Mouse (Mus musculus): Measurements from ENCODE around the gene Zfp335. TPM values are rescaled to one million over a fixed set of nuclear protein-coding genes. Genes with fewer than 3 reads are reported as not detected.
"Not testable (repeated sequence)": the region's sequence is repeated elsewhere in the genome, so short reads cannot be mapped to it uniquely, and the experiment has no call there.

The Zfp335 gene
- polyA plus RNA-seq, 1 experiment from 2014 or later: 13.1 TPM

GRCm38 (mm10) chr2:164890411-164891049 is 21.0 kb downstream of the Zfp335 start:
- Histone ChIP-seq H3K4me2 (no peak overlapping the region), H3K4me1 (replicated peaks) (peaks cover 5% of the 10 kb centered on the region), H3K4me3 (no peak overlapping the region), H3K36me3 (peaks cover 100% of the 10 kb centered on the region), H3K27me3 (no peaks in the 10 kb centered on the region), H3K9me3 (no peaks in the 10 kb centered on the region), H3K27ac (no peak overlapping the region), H3K9ac (no peak overlapping the region)
- WGBS: 93% methylated on average over 24 of the region's 24 CpGs
- ATAC-seq (ENCODE audit: low FRiP score): no peak

- whole genome bisulfite sequencing: 87% methylated on average over 2 of the region's 2 CpGs
- Histone ChIP-seq H3K9me3 (no peaks in the 10 kb centered on the region), H3K36me3 (peaks cover 100% of the 10 kb centered on the region), H3K9ac (no peak overlapping the region), H3K27ac (no peak overlapping the region), H3K4me2 (no peak overlapping the region), H3K4me1 (replicated peaks) (peaks cover 5% of the 10 kb centered on the region), H3K27me3 (no peaks in the 10 kb centered on the region), H3K4me3 (no peak overlapping the region)
- no peak for ATAC-seq (ENCODE audit: low FRiP score)
Measured at GRCm38 (mm10) chr2:164889960-164890359, 21.6 kb downstream of the Zfp335 start.

DNA sequence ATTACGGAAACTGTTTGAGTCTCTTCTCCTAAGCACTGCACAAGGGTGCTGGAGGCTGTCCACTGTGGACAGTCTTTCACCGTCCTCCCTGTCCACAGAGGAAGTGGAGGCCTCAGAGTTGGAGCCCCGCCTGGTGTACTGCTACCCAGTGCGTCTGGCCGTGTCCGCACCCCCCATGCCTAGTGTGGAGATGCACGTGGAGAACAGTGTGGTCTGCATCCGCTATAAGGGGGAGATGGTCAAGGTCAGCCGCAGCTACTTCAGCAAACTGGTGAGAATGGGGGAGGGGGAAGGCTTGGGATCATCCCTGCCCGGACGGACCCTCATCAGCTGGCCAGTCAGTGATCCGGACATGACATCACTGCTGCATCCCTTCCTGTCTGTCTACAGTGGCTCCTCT is 22.6 kb downstream of the Zfp335 start:
- 89% methylated on average over 12 of the region's 12 CpGs for WGBS
- Histone ChIP-seq H3K9ac (no peak overlapping the region), H3K4me3 (no peak overlapping the region), H3K27ac (no peak overlapping the region), H3K4me2 (no peak overlapping the region), H3K27me3 (no peaks in the 10 kb centered on the region), H3K9me3 (no peaks in the 10 kb centered on the region), H3K4me1 (replicated peaks) (peaks cover 5% of the 10 kb centered on the region), H3K36me3 (peaks cover 99% of the 10 kb centered on the region)
- ATAC-seq (ENCODE audit: low FRiP score): no peak

DNA sequence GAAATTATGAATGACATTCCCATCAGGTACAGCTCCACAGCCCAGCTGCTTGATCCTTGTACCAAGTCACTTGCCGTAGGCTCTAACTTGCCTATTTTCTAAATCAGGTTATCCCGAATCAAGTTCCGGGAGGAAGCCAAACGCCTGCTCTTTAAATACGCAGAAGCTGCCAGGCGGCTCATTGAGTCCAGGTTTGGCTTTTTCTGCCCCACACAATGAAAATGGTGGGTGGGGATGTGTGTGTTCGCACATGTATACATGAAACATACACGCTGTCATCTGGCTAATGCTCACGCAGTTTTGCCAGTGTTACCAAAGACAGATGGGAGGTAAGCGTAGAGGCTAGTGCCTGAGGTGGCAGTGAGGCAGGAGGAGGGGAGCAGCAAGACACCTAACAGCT is 24.9 kb downstream of the Zfp335 start:
- H3K4me3 ChIP-seq: no peak overlapping the region
- H3K4me1 ChIP-seq (replicated peaks): peaks cover 12% of the 10 kb centered on the region
- 0 out of 2 replicates have a peak overlapping the region, but pooled peaks have one; percentile 26 for H3K27ac ChIP-seq
- H3K36me3 ChIP-seq: peaks cover 84% of the 10 kb centered on the region
- no peak overlapping the region for H3K4me2 ChIP-seq
- WGBS: 86% methylated on average over 10 of the region's 10 CpGs
- no peaks in the 10 kb centered on the region for H3K9me3 ChIP-seq
- no peaks in the 10 kb centered on the region for H3K27me3 ChIP-seq
- H3K9ac ChIP-seq: 0 out of 2 replicates have a peak overlapping the region, but pooled peaks have one; percentile 19
- no peak for ATAC-seq (ENCODE audit: low FRiP score)

DNA sequence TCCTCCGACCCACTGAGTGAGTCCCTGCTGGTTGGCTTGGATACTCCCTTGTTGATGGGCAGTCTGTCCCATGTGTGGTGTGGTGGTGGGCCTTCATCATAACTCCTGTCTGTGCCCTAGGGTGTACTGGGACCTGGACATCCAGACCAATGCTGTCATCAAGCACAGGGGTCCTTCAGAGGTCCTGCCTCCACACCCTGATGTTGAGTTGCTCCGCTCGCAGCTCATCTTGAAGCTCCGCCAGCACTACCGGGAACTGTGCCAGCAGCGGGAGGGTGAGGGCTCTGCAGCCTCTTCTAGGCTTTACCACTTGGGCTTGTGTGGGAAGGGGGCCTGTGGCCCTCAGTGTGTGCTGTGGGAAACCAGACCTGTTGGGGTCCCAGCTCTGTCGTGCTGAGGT is 25.8 kb downstream of the Zfp335 start:
- H3K27ac ChIP-seq: peak overlapping the region; percentile 26; the same call in 1 of the 2 replicates

GRCm38 (mm10) chr2:164882619-164883018 is 28.9 kb downstream of the Zfp335 start:
- H3K36me3 ChIP-seq: peaks cover 44% of the 10 kb centered on the region
- H3K4me1 ChIP-seq (replicated peaks): peaks cover 32% of the 10 kb centered on the region
- no peaks in the 10 kb centered on the region for H3K27me3 ChIP-seq
- no peaks in the 10 kb centered on the region for H3K9me3 ChIP-seq
- no peak overlapping the region for H3K4me3 ChIP-seq
- peak overlapping the region; percentile 61; the same call in 1 of the 2 replicates for H3K27ac ChIP-seq
- no peak for ATAC-seq (ENCODE audit: low FRiP score)
- WGBS: 28% methylated on average over 9 of the region's 9 CpGs
- H3K9ac ChIP-seq: no peak overlapping the region
- H3K4me2 ChIP-seq: no peak overlapping the region

More for the DNA sequence above, 25.8 kb downstream of the Zfp335 start:
- WGBS: 67% methylated on average over 7 of the region's 7 CpGs
- Histone ChIP-seq H3K4me3 (no peak overlapping the region), H3K4me2 (no peak overlapping the region), H3K36me3 (peaks cover 76% of the 10 kb centered on the region), H3K27me3 (no peaks in the 10 kb centered on the region), H3K9ac (peak overlapping the region; percentile 29; the same call in 1 of the 2 replicates), H3K9me3 (no peaks in the 10 kb centered on the region), H3K4me1 (replicated peaks) (peaks cover 15% of the 10 kb centered on the region)
- ATAC-seq (ENCODE audit: low FRiP score): no peak

DNA sequence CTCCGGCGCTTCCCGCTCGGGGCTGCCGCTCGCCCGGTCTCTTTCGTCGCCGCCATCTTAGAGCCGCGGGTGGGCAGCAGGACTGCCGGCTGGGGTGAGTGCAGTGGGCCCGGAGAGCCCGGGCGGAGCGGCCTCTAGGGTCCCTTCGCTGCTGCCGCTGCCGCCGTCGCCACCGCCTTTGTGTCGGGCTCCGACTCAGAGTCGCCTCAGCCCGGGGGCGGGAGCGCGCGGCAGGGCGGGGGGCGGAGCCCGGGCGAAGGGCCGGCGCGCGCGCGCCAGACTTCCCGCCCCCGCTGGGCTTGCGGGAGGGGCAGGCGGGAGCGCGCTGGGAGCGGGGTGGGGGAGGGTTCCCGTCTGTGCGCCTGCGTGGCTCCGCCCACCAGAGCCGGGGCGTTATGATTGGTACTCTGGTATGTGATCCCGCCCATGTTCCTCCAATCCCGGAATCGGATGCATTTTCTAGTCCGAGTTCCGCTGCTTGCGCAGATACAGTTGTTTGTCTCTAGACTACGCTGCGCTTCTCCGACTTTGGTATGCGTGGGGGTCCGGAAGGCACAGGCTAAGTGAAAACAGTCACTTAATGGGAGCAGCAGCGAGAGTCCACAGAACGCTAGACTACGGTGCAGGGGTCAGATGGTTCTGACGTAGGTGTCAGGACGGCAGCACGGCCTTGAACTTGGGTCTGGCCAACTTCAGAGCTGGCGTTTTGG is 31.8 kb downstream of the Zfp335 start:
- no peaks in the 10 kb centered on the region for H3K9me3 ChIP-seq
- peaks cover 34% of the 10 kb centered on the region for H3K4me1 ChIP-seq (replicated peaks)
- H3K27me3 ChIP-seq: no peaks in the 10 kb centered on the region
- under 1% methylated on average over 61 of the region's 72 CpGs for WGBS
- peak overlapping the region; percentile 100 for H3K27ac ChIP-seq
- peaks cover 15% of the 10 kb centered on the region for H3K36me3 ChIP-seq
- H3K9ac ChIP-seq: peak overlapping the region; percentile 100
- peak overlapping the region; percentile 81 for H3K4me3 ChIP-seq
- peak; percentile 89 for ATAC-seq (ENCODE audit: low FRiP score)
- peak overlapping the region; percentile 98 for H3K4me2 ChIP-seq

- H3K36me3 ChIP-seq: peaks cover 11% of the 10 kb centered on the region
- no peaks in the 10 kb centered on the region for H3K9me3 ChIP-seq
- peak within 1 kb of the TSS; percentile 100 for H3K9ac ChIP-seq
- under 1% methylated on average over 34 of the region's 40 CpGs for WGBS
- H3K4me1 ChIP-seq (replicated peaks): peaks cover 37% of the 10 kb centered on the region
- ATAC-seq (ENCODE audit: low FRiP score): peak; percentile 87
- H3K27me3 ChIP-seq: no peaks in the 10 kb centered on the region
- peak within 1 kb of the TSS; percentile 81 for H3K4me3 ChIP-seq
- peak within 1 kb of the TSS; percentile 100 for H3K27ac ChIP-seq
- peak within 1 kb of the TSS; percentile 98 for H3K4me2 ChIP-seq
Measured at GRCm38 (mm10) chr2:164879228-164879567, 32.4 kb downstream of the Zfp335 start, which contains the start of gene Pcif1. Pcif1 (plus strand) TSS chr2:164879304.

GRCm38 (mm10) chr2:164878509-164879227 is 32.9 kb downstream of the Zfp335 start:
- Histone ChIP-seq H3K27ac (peak overlapping the region; percentile 100), H3K9me3 (no peaks in the 10 kb centered on the region), H3K4me3 (peak overlapping the region; percentile 81), H3K27me3 (no peaks in the 10 kb centered on the region), H3K9ac (peak overlapping the region; percentile 100), H3K36me3 (peaks cover 6% of the 10 kb centered on the region), H3K4me2 (peak overlapping the region; percentile 98), H3K4me1 (replicated peaks) (peaks cover 39% of the 10 kb centered on the region)
- 1% methylated on average over 28 of the region's 28 CpGs for WGBS
- ATAC-seq (ENCODE audit: low FRiP score): peak; percentile 68

DNA sequence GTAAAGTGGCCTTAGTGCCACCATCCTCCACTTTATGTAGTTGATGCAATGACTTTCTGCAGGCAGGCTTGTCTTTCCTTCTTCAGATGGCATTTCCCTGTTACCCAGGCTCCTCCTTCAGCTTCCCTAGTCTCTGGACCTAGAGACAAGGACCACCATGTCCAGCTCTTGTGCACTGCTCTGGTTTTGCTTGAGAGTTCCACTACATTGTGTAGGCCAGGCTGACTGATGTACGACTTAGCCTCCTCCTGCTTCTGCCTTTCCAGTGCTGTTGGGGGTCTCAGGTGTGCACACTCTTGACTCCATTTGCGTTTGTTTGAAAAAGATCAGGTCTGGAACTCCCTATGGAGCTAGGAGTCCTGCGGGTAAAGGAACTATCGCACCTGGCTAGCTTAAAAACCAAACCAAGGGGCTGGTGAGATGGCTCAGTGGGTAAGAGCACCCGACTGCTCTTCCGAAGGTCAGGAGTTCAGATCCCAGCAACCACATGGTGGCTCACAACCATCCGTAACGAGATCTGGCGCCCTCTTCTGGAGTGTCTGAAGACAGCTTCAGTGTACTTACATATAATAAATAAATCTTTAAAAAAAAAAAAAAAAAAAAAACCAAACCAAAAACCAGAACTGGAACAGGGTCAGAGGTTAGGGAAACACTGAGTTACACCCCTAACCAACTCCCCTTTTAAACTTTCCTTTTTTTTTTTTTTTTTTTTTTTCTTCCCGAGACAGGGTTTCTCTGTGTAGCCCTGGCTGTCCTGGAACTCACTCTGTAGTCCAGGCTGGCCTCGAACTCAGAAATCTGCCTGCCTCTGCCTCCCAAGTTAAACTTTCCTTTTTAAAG is 34.0 kb downstream of the Zfp335 start:
- H3K9ac ChIP-seq; H3K36me3 ChIP-seq; ATAC-seq (ENCODE audit: low FRiP score); H3K27me3 ChIP-seq; H3K9me3 ChIP-seq: not testable (repeated sequence)
- Histone ChIP-seq H3K4me2 (peak overlapping the region; percentile 98), H3K27ac (peak overlapping the region; percentile 100; the same call in 1 of the 2 replicates), H3K4me3 (peak overlapping the region; percentile 81), H3K4me1 (replicated peaks) (peaks cover 34% of the 10 kb centered on the region)
- 72% methylated on average over 11 of the region's 11 CpGs for WGBS

- H3K4me3 ChIP-seq; ATAC-seq (ENCODE audit: low FRiP score); H3K27me3 ChIP-seq; H3K9me3 ChIP-seq; H3K27ac ChIP-seq; H3K9ac ChIP-seq; H3K36me3 ChIP-seq; H3K4me2 ChIP-seq: not testable (repeated sequence)
- WGBS: 46% methylated on average over 2 of the region's 2 CpGs
- peaks cover 27% of the 10 kb centered on the region for H3K4me1 ChIP-seq (replicated peaks)
Measured at GRCm38 (mm10) chr2:164875648-164876047, 35.9 kb downstream of the Zfp335 start.
